Mouse (Mus musculus) cerebellum, adult 2 months (tissue): Measurements from ENCODE around the gene Ak8.

ENCODE experiments used
- CTCF ChIP-seq: fragments of 200-500 bp; IDR thresholded peaks from 2 replicates; pipeline ENCODE4 v1.5.1; 2011; ENCODE audit warnings: low read depth, mild to moderate bottlenecking, control low read depth, low read length, moderate library complexity, borderline replicate concordance; ENCODE audit not compliant: insufficient read depth
- POLR2A ChIP-seq: fragments of 200-500 bp; IDR thresholded peaks from 2 replicates; pipeline ENCODE4 v1.6.1; 2011; ENCODE audit warnings: low read length, control low read depth, borderline replicate concordance; ENCODE audit not compliant: insufficient read depth

GRCm38 (mm10) chr2:28818866-28819265 is 118.9 kb downstream of the Ak8 start:
- TF ChIP-seq CTCF (no peak), POLR2A (no peak)
